Mouse (Mus musculus): ENCODE measurements around the gene Hcn2.
"Not testable (repeated sequence)": the region's sequence is repeated elsewhere in the genome, so short reads cannot be mapped to it uniquely, and the experiment has no call there.

Gene Hcn2

DNA sequence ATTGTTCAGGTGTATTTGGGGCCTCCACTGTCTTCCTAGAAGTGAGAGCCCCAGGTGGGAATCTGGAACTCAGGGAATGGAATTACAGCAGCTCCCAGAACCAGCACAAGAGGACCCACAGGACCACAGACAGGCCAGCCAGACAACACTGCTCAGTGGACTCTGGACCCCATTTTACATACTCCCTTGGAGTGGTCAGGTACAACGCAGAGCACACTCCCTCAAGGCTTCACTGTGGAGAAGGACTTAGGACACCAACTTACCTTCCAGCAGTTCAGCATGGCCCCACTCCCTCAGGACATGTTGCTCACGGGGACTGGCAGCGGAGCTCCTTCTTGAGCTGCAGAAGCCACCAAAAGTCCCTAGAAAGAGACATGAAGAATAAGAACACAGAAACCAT is 29.0 kb downstream of the Hcn2 start:
- no peak for DNase-seq (ENCODE audit: low read depth)

DNA sequence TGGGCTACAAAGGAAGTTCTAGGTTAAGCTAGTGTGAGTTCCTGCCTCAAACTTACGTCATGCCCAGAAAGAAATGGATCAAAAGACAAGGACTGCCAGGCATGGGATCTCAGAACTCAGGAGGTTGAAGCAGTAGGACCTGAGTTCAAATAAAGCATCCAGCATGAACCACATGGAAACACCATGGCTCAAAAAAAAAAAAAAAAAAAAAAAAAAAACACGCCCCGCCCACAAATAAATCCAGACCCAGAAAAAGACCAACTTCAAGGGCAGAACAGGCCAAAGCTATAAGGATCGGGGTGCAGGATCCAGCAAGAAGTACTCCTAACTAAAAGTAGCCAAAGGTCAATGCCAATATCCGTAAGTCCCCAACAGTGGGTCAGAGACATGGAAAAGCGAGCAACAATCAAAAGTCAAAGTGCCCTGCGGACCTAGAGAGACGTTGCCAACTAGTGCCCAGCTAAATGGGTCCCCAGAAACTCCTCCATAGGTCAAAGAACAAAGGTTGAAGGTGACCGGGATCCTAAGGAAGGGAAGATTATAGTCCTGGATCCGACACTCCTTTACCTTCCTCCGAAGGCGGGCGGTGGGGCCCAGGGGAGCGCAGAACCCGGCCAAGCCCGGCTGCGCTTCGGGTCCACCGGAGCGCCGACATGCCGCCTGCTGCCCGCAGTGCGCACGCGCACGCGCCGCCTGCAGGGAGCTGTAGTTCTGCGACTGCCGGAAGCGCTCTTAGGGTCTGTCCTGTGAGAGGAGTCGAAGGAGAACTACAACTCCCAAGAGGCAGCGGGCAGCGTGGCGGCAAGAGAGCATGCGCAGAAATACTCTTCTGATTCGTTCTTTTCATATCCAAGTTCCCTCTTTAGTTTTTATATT is 29.7 kb downstream of the Hcn2 start, which contains the start of gene Polrmt:
Polrmt (minus strand) TSS at position 684 of the 876 bp plus-strand sequence.
- DNase-seq (ENCODE audit: low read depth) = peak; percentile 99

DNA sequence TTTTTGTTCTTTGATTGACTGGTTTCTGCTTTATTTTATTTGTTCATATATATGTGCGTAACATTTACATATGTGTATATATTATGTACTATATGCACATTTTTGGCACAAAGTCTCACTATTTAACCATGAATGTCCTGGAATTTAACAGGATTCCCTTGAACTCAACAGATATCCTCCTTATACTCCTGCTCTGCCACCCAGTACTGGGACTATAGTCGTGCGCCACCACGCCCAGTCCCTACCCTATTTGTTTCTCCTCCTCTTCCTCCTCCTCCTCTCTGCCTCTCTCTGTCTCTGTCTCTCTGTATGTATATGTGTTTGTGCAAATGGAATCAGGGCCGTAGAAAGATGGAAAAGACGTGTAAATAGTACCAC is 30.3 kb downstream of the Hcn2 start:
- DNase-seq (ENCODE audit: low read depth) = no peak

DNA sequence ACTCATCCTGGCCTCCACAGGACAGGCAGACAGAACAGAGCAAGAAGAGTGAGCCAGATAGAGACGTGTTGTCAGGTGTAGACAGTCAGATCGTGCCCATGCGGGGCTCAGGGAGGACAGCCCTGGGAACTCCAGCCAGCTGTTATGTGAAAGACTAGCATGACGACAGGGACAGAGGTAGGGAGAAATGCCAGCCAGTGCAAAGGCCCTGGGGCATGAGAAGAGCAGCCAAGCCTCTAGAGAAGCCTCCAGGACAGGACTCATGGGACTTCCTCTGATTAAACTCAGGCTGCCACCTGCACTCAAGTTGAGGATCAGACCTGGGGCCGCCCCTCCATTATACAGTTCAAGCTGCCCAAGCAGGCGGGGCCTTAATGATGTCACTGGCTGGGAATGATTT is 32.1 kb downstream of the Hcn2 start:
- no peak for DNase-seq (ENCODE audit: low read depth)

DNA sequence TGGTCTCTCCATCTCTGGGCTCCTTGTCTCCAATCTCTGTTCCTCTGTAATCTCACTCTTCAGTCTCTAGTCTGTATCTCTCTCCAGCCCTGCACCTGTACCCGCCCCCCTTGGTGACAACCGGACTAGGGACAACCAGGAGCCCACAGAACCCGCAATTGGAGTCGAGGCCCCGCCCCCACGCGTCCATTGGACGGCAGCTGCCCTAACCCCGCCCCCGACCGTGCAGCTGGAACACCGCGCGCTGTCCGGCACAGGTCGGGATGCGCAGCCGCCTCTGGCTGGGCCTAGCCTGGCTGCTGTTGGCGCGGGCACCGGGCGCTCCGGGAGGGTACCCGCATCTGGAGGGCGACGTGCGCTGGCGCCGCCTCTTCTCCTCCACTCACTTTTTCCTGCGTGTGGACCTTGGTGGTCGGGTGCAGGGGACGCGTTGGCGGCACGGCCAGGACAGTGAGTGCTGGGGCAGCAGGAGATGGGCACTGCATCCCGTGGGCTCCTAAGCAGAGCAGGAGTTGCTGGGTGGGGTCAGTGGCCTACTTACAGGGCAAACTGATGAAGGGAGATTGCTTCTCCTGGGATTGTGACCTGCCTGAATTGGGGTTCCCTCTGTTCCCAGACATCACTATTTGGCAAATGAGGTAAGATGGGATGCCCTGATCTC is 38.6 kb downstream of the Hcn2 start, which contains the start of gene Fgf22:
Fgf22 (plus strand) TSS at position 221 of the 661 bp plus-strand sequence.
- no peak for DNase-seq (ENCODE audit: low read depth)

DNA sequence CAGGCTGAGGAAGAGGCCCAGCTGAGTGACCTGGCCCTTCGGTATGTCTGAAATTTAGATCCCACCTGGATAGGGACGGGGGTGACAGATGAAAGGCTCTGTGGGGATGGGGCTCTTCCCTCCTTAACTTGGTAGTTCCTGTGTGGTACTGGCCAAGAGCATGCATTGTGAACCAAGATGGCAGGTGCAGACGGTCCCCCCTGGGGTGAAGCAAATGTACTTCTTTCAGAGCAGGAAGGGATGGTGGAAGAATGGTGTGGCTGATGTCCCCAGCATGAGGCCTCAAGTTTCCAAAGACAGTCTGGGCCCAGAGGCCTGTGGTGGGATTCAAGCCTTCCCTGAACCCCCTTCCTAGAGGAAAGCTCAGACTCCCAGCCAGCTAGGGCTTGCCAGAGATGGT is 39.4 kb downstream of the Hcn2 start:
- DNase-seq (ENCODE audit: low read depth) = no peak

DNA sequence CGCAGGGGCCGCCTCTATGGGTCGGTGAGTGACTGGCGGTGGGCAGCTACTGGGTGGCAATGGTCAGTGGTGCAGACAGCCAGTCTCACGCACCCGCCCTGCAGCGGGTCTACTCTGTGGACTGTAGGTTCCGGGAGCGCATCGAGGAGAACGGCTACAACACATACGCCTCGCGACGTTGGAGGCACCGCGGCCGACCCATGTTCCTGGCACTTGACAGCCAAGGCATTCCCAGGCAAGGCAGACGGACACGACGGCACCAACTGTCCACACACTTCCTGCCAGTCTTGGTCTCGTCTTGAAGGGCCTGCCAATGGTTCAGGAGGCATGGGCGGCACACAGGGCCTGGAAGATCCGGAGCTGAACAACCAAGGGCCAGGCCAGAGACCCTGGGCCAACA is 40.2 kb downstream of the Hcn2 start:
- DNase-seq (ENCODE audit: low read depth) = no peak

DNA sequence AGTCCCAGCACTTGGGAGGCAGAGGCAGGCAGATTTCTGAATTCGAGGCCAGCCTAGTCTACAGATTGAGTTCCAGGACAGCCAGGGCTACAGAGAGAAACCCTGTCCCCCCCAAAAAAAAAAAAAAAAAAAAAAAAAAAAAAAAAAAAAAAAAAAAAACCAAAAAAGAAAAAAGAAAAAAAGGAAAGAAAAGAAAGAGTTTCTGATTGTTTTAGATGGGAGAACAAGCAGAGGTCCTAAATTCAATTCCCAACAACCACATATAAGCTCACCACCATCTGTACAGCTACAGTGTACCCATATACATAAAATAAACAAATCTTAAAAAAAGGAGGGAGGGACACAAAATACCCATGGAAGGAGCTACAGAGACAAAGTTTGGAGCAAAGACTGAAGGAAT is 43.2 kb downstream of the Hcn2 start:
- not testable (repeated sequence) for DNase-seq (ENCODE audit: low read depth)

DNA sequence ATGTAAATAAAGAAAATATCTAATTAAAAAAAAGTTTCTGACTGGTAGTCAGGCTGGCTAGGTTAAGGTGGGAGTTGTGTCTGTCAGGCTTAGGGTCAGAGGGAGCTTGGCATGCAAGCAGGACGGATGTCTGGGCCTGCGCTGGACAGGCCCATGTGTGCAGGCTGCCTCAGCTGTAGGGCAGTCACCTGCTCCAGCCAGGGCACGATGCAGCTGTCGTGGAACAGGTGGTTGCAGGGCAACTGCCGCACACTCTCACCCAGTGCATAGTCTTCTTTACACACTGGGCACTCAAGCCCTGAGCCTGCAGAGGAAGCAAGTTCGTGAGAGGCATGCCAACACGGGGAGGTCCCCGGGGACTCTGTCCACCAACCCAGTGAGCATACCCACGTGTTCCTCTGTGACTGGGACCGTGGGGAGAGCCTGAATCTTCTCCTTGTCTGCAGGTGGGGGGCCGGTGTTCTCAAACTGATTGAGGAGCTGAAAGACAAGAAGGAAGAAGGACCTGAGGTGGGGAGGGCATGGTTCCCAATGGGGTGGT is 44.2 kb downstream of the Hcn2 start:
- DNase-seq (ENCODE audit: low read depth) = no peak

DNA sequence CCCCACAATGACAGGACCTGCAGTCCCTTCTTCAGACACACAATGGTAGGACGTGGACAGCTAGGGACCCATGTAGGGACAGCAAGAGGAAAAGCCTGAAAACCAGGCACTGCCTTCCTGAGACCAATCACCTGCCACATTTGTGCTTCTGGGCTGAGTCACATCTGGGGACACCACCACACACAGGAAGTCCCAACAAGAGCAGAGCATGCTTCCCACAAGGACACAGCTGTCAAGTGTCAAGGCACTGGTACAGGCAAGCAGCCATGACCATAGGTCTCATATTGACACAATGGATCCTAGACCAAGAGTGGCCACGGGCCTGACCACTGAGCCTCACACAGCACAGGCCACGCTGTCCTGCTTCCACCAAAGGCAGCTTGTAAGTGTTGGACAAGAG is 46.4 kb downstream of the Hcn2 start:
- DNase-seq (ENCODE audit: low read depth) = no peak

DNA sequence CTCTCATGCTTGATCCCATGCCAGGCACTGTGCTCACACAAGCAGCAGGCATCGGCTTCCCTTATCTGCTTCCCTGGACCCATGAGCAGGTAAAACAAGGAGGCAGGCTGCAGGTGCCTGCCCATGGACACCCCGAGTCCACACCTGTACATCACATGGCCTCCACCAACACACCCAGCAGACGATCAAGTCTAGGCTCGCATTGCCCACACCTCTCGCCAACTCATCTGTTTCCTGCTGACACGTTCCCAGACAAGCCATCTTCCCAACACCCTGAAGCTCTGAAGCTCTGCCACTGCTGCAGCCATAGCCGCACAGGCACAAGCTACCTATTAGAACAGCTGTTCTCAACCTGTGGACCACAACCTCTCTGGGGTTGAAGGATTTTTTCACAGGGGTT is 47.8 kb downstream of the Hcn2 start:
- no peak for DNase-seq (ENCODE audit: low read depth)

DNA sequence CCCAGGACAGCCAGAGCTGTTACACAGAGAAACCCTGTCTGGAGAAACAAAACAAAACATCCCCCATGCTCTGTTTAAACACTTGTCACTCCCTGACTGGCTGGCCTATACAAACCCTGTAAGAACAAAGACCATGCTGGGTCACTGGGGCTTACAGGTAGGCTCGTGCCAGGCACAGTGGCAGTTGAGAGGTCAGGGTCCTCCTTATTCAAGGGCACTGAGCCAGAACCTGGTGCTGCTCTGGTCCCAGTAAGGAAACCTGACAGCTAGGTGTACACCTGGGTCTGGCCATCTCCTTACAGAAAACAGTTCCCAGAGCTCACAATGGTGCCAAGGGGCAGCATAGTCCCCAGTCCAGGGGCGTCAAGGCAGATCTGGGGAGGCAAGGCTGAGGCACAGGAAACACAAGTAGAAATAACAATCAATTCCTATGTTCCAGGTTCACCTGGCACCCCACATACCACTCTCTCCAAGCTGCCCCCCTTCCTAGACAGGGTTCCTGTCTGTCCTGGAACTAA is 48.9 kb downstream of the Hcn2 start:
- no peak for DNase-seq (ENCODE audit: low read depth)

DNA sequence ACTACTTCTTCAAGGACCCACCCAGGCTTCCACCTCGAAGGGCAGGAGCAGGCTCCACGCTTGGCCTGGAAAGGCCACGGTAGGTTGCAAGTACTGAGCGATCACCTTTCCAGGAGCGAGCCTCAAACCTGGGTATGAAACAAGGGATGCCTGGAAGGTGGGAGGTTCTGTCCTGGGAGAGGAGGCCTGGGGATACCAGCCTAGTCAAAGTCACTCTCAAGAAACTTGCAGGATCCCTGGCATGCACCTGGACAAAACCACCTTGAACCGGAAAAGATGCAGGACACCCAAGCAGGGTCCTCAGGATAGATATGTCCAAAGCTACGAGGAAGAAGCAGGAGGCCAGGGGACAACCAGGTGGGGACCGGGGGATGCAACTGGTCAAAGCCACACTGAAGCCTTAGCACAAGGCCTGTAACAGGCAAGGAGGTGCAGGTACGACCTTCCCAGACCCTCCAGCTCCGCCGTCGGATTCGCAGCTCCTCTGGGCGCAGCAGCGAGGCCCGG is 49.6 kb downstream of the Hcn2 start:
- no peak for DNase-seq (ENCODE audit: low read depth)

DNA sequence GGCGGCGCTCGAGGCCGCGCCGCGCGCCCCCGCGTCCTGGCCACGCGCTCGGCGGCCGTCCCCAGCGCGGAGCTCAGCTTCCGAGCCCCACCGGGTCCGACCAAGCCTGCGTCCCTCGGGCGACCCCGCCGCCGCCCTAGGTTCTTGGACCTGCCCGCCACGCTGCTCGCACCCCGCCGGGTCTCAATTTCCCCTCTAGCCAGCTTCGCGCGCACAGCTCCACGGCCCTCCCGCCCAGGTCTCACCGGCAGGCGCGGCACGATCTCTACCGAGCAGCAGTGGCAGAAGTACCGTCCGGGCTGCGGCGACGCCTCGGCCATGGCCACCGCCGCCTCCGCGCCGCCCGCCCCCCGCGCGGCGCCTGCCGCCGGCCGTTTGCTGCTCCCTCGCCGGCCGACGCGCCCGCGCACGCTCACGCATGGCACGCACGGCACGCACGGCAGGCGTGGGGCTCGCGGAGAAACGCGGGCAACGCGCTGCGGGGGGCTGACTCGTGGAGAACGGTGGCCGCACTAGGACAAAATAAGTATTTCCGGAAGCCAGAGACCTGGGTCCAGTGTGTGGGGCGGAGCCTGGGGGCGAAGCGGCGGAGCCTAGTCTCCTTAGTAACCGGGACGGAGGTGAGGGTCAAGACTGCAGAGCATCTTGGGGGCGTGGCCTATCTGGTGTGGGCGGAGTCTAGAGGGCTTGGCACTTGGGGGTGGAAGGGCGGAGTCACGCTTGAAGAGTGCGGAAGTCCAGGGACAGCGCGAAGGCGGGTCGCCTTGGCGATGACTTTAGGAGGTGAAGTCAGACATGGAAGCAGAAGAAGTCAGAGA is 50.3 kb downstream of the Hcn2 start, which contains the start of gene Rnf126:
Rnf126 (minus strand) TSS at position 445 of the 818 bp plus-strand sequence.
- DNase-seq (ENCODE audit: low read depth) = peak; percentile 100

DNA sequence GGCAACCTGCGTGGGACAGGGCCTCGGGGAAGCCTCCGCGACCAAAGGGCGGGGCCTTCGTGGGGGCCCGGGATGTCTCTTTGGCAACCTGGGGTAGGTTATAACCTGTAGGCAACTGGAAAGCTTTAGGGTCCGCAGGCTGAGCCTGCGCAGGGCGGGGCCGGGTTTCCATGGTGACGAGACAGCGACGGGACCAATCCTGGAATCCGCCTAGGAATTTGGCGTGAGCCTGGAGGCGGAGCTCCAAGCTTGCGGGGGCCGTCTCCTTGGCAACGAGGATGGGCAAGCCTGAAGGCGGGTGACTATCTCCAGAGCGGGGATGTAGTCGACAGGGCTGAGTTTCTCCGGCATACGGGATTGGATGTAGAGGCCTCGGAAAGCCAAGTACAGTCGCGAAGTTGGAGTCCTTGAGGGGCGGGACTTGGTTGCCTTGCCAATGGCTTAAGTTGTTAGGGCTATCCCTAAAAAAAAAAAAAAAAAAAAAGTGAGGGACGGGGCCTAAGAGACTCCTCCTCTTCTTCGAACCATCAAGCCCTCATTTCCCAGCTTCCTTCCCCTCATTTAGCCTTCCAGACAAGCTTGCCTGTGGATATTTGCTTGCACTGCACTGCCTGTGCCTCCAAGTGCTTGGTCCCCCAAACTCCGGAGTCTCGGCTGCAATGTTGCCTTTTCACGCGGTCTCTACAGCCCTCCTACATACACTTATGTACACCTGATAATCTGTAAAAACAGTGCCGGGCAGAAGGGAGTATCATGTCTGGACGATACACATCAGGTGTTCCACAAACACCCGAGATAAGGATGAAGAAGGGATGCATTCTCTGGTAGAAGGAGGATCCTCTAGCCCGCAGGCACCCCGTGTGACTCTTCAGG is 51.2 kb downstream of the Hcn2 start:
- DNase-seq (ENCODE audit: low read depth) = peak; percentile 99

DNA sequence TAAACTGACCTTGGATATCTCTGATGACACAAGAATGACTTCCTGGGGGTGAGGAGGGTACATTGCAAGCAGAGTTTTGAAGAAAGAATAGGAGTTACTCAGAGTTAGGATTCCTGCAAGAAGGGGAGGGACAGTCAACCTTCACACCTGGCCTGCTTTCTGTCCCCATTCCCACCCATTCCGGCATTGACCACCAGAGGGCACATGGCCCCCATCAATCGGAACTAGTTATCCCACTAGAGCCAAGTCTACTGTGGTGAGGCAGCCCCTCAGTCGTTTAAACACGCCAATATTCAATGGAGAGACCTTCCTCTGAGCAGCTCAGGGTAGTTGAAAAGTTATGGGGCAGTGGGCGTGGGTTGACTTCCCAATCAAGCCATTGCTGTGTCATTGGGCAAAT is 52.0 kb downstream of the Hcn2 start:
- peak; percentile 87 for DNase-seq (ENCODE audit: low read depth)

DNA sequence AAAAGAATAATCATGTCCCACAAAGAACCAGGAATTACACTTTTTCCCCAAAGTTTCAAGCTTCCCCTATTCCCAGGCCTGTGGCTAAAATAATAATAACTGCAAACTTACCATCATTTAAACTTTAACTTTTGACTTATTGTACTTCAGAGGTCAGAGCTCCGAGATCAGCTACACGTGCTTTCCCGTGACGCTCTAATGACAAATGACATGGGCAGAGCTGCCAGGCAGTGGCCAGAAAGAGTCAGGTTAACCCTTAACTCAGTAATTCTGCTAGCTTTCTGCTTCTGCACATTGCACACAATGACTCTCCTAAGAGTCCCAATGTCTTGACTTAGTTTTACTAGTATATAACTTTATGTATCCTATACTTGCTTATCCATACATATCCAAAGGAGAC is 52.9 kb downstream of the Hcn2 start:
- DNase-seq (ENCODE audit: low read depth) = no peak

DNA sequence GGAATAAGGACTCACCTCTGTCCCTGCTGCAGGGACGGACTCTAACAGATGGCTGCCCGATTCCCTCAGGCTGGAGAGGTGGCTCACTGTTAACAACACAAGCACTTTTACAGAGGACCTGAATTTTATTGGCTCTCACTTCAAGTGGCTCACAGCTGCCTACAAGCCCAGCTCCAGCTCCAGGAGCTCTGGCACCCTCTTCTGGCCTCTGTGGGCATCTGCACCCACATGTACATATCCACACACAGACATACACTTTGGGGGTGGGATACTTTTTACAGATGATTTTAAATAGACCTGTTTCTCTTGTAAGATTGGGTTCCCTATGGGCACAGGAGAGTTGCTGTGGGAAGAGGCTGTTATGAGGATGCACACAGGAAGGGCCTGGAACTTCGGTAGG is 55.9 kb downstream of the Hcn2 start:
- DNase-seq (ENCODE audit: low read depth) = peak; percentile 40

DNA sequence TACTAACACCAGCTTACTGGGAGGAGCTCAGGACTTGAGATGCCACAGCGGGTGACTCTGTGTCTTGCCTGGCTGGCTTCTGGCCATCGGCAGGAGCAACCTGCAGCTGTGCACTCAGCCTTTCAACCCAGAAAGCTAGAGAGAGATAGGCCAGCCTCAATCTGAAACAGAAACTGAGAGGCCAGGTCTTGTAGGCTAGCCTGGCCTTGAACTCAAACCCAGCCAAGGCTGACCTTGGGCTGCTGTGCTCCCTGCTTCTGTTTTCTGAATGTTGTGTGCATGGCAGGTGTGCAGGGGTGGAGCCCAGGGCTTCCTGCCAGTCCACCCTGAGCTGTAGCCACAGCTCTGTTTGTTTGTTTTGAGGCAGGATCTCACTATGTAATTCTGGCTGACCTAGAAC is 56.8 kb downstream of the Hcn2 start:
- no peak for DNase-seq (ENCODE audit: low read depth)

DNA sequence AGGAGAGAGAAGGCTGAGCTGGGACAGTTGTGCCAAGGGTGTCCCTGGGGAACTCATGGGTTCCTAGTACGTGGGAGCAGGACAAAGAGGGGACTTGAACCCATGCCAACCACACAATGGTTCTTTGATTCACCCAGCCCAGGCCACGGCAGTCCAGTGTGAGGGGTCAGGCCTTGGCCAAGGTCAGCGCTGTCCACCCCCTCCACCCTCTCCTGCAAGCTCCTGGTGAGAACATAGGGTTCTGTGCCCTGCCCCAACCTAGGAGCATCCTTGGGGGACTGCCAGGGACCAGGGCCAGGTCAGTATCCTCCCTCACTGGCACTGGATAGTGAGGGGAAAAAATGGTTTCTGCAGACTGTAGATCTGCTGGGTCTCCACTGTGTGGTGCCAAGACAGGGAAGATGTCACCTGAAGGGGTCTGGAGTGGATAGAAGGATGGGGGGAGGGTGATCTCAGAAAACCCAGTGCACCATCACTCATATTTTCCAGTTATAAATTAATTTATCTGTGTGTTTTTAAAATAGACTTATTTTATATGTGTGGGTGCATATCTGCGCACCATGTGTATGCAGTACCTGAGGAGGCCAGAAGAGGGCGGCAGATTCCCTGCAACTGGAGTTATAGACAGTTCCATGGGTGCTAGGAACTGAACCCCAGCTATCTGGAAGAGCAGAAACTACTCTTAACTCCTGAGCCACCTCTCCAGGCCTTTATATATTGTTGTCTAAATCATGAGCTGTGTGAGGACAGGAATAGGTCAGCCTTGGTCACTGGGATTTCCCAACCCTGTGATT is 58.2 kb downstream of the Hcn2 start:
- peak; percentile 37 for DNase-seq (ENCODE audit: low read depth)

All from NIH3T3 (cell line).